Mouse (Mus musculus) limb, embryonic 15.5 days (tissue): ENCODE results near the gene Faap24. TPM values are rescaled to one million over a fixed set of nuclear protein-coding genes. Genes with fewer than 3 reads are reported as not detected.

ENCODE experiments used
- polyA plus RNA-seq: library from polyadenylated mRNA; unstranded; fragments of >200 nt; fragmentation: Nextera tagmentation; extraction: Ambion mirVana; gene quantifications from 2 replicates; pipeline ENCODE4 v1.2.1, GENCODE M21; 2015

The Faap24 gene
- polyA plus RNA-seq, 1 experiment from 2014 or later: 15.6 TPM

Other genes with a start within 250 kb of the Faap24 start
- 6.7 and 8.6 TPM in 2 replicates for gene Slc7a10, start 210.5 kb downstream of the Faap24 start, polyA plus RNA-seq
- gene Lrp3, start 181.3 kb downstream of the Faap24 start, polyA plus RNA-seq: 8.3 and 8.8 TPM in 2 replicates
- gene Gpatch1, start 78.4 kb downstream of the Faap24 start, polyA plus RNA-seq: 14.8 and 16.1 TPM in 2 replicates
- gene Rhpn2, start 62.7 kb downstream of the Faap24 start, polyA plus RNA-seq: 2.8 and 2.9 TPM in 2 replicates
- gene Cep89, start 199 bp upstream of the Faap24 start, polyA plus RNA-seq: 34.6 and 34.9 TPM in 2 replicates
- 0.08 TPM in 1 of 2 replicates, not detected in the other for gene Slc7a9, start 52.0 kb upstream of the Faap24 start, polyA plus RNA-seq
- gene Tdrd12, start 140.9 kb upstream of the Faap24 start, polyA plus RNA-seq: 0.19 and 0.36 TPM in 2 replicates
- gene Nudt19, start 159.5 kb upstream of the Faap24 start, polyA plus RNA-seq: 47.5 and 49.3 TPM in 2 replicates
- 0.52 and 0.63 TPM in 2 replicates for gene Rgs9bp, start 188.7 kb upstream of the Faap24 start, polyA plus RNA-seq
- 54.4 and 55.0 TPM in 2 replicates for gene Ankrd27, start 189.4 kb upstream of the Faap24 start, polyA plus RNA-seq